Mouse (Mus musculus) G1E (cell line): ENCODE results near the gene Pex5.

Experiments used
- CTCF ChIP-seq: IDR thresholded peaks from 2 replicates; pipeline ENCODE4 v1.5.1; 2012; ENCODE audit warnings: low read depth, low read length, inconsistent platforms, mixed read lengths
- GATA1 ChIP-seq: IDR thresholded peaks from 2 replicates; pipeline ENCODE4 v1.6.1; 2012; ENCODE audit warnings: borderline replicate concordance, low read length, inconsistent platforms, mixed read lengths

DNA sequence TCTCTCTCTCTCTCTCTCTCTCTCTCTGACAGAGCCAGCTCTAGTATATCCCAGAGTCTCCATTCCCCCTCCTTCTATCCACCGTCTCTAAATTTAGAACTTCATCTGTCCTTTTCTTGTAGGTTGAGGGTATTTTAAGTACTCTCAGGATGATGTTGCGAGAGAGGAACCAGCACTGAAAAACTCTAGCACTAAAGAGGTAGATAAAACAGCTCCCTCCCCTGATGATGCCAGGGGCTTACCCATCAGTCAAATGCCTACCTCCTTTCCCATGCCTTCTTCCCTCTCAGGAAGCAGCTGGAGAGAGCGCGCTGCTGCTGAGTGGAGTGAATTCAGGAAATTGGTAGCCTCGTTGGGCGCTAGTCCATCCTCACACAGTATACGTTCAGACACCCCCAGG lies 12.4 kb upstream of the Pex5 start:
- TF ChIP-seq GATA1 (no peak), CTCF (no peak)
